Mouse (Mus musculus) megakaryocyte, embryonic 14.5 days (primary cell): ENCODE measurements around the gene Ipo8.

Source experiments
- FLI1 ChIP-seq: IDR thresholded peaks from 2 replicates; pipeline ENCODE4 v1.6.1; 2012; ENCODE audit warnings: low read length, inconsistent platforms, mixed read lengths
- GATA1 ChIP-seq: IDR thresholded peaks from 3 replicates; pipeline ENCODE4 v1.6.1; 2012; ENCODE audit warnings: mixed read lengths, low read length, inconsistent platforms, borderline replicate concordance

DNA sequence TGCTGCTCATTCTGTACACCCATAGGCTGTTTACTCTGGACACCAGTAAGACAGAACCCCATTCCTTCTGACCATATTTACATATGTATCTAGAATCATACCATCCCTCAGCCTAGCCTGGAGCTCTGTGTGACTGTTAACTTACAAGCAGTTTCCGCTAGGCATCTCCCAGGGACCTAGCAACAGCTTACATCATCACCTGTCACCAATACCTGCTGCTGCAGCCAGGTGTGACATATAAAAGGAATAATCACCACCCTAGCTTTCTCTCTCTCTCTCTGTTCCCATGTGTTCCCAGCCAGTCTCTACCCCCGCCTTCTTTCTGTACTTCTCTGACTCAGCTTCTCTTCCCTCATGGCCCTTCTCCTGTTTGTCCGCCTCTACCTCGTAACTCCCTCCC, 5.1 kb downstream of the Ipo8 start:
- no peak for TF ChIP-seq GATA1
- TF ChIP-seq FLI1 = no peak
